Mouse (Mus musculus) splenic B cell, adult 2 months (primary cell): ENCODE data around the gene Atp5k.

Source experiments
- DNase-seq: peaks from one replicate; pipeline ENCODE4 v3.0.0-alpha.2; 2011; ENCODE audit warnings: low read depth, low spot score
- H3K27me3 ChIP-seq: 2 replicates; pipeline ENCODE4 v1.6.1; 2012; ENCODE audit warnings: mild to moderate bottlenecking, low read length, moderate library complexity, mixed read lengths; ENCODE audit not compliant: control insufficient read depth, poor library complexity, insufficient read depth, severe bottlenecking
- H3K36me3 ChIP-seq: 2 replicates; pipeline ENCODE4 v1.6.1; 2012; ENCODE audit warnings: mild to moderate bottlenecking, low read length, moderate library complexity, mixed read lengths; ENCODE audit not compliant: control insufficient read depth, poor library complexity, insufficient read depth, severe bottlenecking

Atp5k gene

GRCm38 (mm10) chr5:108433804-108434587 is at the start of gene Atp5k:
TSS of gene Atp5k (minus strand) at chr5:108434448.
- Histone ChIP-seq H3K27me3 (no peaks in the 10 kb centered on the region), H3K36me3 (no peaks in the 10 kb centered on the region; the same call in 1 of the 2 replicates)
- DNase-seq: peak; percentile 96

DNA sequence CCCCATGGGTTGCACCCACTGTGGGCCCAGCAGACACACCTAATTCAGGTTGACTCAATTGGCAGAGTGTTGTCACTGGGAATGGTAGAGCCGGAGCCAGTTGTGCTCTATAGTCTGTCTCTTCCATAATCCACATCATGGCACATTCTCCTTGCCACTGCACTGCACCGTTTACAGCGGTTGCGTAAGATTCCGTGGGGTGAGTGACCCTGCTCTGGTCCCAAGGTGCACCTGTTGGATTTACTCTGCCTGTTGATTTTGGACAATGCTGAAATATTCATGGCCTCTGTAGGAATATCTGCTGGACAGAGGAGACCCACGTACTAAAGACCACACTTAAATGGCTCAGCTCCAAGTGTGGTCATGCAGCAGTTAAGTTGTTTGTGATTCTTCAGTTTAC is 48.8 kb upstream of the Atp5k start:
- Histone ChIP-seq H3K36me3 (no peaks in the 10 kb centered on the region), H3K27me3 (no peaks in the 10 kb centered on the region)
- no peak for DNase-seq

DNA sequence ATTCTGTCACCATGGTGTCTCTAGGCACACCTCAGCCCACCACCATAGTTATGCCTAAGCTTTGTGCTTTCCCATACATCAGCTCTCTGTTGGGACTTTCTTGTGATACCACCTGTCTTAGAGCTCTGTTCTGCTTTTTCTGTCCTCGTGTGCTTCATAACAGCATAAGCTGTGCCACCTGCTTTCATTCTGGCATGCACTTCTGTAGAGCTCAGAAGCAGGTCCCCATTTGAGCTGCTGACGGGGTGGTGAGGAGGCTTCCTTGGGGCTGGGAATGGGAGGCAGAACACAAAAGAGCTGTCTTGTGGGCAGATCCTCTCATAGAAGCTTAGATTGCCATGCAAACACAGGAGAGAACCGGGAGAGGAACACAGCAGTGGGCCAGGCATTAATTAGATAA is 41.7 kb upstream of the Atp5k start:
- no peaks in the 10 kb centered on the region for H3K27me3 ChIP-seq
- no peak for DNase-seq
- peaks cover 4% of the 10 kb centered on the region for H3K36me3 ChIP-seq

DNA sequence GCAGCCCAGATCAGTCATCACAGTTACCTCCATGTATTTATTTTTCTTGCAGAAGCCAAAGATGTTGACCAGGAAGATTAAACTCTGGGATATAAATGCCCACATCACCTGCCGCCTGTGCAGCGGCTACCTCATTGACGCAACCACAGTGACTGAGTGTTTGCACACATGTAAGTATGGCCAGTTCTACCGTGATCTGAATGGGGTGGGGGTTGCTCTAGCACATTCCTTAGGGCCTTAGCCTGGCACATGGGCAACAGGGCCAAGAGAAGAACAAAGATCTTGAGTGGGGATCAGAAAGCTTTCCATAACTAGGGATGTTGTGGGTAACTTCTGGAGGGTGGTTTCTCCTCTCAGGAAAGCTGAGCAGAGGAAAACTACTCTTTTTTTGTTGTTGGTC is 39.5 kb upstream of the Atp5k start:
- DNase-seq: no peak
- no peaks in the 10 kb centered on the region for H3K27me3 ChIP-seq
- H3K36me3 ChIP-seq: peaks cover 4% of the 10 kb centered on the region

- DNase-seq: no peak
- peaks cover 1% of the 10 kb centered on the region; the same call in 1 of the 2 replicates for H3K36me3 ChIP-seq
- H3K27me3 ChIP-seq: no peaks in the 10 kb centered on the region
These were observed 35.4 kb upstream of the Atp5k start for GRCm38 (mm10) chr5:108469617-108470016.

DNA sequence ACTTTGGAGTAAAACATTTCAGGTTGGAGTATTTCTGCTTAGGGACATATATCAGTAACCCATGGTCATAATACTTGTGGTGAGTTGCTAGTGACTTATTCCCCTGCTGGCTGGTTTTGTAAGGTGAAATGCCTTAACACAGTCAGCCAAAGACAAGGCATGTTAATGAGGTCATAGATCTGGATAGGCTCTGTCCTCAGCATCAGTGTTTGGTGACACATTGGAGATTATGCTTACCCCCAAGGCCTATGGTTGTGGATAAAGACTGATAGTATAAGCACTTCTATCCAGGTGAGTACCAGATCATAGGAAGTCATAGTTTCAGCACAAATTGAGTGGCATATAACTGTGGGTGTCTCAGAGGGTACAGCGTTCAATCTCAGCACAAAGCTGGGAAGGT is 32.4 kb upstream of the Atp5k start:
- no peaks in the 10 kb centered on the region for H3K36me3 ChIP-seq
- H3K27me3 ChIP-seq: no peaks in the 10 kb centered on the region
- DNase-seq: no peak

- Histone ChIP-seq H3K36me3 (no peaks in the 10 kb centered on the region), H3K27me3 (no peaks in the 10 kb centered on the region)
- no peak for DNase-seq
These were observed 31.1 kb upstream of the Atp5k start for GRCm38 (mm10) chr5:108465131-108465891.

GRCm38 (mm10) chr5:108462446-108462845 is 28.2 kb upstream of the Atp5k start:
- Histone ChIP-seq H3K27me3 (no peaks in the 10 kb centered on the region), H3K36me3 (no peaks in the 10 kb centered on the region)
- no peak for DNase-seq

DNA sequence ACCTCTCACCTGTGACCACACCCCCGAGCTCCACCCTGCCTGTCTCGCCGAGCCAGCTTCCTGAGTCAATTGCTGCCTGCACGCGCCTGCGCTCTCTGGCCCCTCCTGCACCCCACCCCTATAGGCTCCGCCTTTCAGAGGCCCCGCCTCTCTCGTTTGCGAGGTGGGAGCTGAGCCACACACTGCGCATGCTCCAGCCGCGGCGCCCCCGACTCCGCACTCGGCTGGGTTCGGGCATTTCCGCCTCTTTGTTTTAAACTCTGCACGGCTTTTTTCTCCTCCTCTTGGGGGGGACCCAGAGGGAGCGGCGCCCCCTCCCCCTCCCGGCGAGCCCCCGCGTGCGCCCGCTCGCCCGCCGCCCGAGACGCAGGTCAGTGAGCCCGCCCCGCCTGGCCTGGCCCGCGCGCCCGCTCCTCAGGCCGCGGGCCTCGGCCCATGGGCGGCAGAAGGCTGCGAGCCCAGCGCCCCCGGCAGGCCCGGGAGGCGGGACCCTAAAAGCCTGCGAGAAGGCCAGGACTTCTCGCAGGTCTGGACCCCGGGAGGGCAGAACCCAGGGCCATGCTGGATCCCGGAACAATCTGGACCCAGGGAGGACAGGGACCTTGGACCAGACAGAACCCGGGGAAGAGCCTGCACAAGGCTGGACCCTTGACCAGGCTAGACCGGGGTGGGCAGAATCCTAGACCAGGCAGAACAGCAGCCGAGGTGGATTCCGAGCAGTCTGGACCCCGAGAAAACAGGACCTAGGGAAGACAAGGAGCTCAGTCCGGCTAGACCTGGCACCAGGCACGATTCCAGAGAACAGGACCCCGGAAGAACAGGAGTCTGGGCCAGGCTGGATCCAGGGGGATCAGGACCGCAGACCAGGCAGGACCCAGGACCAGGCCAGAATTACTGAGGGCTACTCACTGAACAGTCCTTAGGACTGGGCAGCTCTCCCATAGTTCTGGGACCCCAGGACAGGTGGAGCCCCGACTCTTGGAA is 27.1 kb upstream of the Atp5k start, which contains the start of gene Pcgf3:
TSS of gene Pcgf3 (plus strand) at position 151 of the 984 bp plus-strand sequence.
- no peaks in the 10 kb centered on the region for H3K27me3 ChIP-seq
- peak; percentile 98 for DNase-seq
- no peaks in the 10 kb centered on the region for H3K36me3 ChIP-seq

DNA sequence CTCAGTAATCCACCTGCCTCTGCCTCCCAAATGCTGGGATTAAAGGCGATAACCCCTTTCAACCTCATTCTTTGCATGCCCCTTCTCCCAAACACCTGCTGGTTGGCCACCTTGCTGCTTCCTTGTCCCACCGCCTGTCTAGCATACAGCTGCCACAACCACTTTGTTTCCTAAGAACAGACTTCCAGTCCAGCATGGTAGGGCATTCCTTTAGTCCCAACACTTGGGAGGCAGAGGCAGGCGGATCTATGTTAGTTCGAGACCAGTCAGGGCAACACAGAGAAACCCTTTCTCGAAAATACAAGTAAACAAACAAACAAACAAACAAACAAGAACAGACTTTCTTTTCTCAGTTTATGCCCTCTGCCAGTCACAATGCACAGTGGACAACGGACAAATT is 26.2 kb upstream of the Atp5k start:
- no peaks in the 10 kb centered on the region for H3K27me3 ChIP-seq
- no peak for DNase-seq

DNA sequence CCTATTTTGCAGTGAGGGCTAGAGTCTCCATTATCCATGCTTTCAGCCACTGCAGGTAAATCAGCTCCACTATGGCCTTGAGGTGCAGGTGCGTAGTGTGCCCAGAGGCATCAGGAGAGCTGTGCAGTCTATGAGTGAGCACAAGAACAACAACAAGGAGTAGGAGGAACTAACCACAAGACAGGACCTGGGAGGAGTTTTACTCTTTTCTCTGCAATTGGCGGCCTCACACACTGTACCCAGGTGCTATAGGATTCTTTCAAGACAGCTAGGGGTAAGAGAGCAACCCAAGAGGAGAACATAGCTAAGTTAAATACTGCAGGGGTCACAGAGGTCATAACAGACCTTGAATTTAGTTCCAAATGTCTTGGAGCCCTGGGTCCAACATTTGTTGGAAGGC is 24.5 kb upstream of the Atp5k start:
- no peak for DNase-seq

More for the DNA sequence above, 26.2 kb upstream of the Atp5k start:
- no peaks in the 10 kb centered on the region for H3K36me3 ChIP-seq

DNA sequence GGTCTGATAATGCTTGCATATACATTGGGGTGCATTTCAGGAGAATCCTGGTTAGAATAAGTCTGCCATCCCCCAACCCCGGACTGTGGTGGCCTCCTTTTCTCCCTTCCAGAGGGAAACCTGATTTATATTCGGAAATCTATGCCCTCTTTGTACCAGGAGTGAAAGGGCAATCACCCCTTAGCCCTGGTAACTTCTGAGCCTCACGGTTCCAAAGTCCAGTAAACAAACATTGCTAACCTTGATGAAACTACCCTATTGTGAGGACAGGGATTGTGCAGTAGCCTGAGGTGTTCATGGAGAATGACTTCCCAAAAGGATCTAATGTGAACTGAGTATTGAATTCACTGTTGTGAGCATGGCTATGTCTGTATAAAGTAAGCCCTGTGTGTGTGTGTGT is 19.8 kb upstream of the Atp5k start:
- Histone ChIP-seq H3K36me3 (no peaks in the 10 kb centered on the region), H3K27me3 (no peaks in the 10 kb centered on the region)
- DNase-seq: no peak

More for the DNA sequence above, 24.5 kb upstream of the Atp5k start:
- Histone ChIP-seq H3K36me3 (no peaks in the 10 kb centered on the region), H3K27me3 (no peaks in the 10 kb centered on the region)

DNA sequence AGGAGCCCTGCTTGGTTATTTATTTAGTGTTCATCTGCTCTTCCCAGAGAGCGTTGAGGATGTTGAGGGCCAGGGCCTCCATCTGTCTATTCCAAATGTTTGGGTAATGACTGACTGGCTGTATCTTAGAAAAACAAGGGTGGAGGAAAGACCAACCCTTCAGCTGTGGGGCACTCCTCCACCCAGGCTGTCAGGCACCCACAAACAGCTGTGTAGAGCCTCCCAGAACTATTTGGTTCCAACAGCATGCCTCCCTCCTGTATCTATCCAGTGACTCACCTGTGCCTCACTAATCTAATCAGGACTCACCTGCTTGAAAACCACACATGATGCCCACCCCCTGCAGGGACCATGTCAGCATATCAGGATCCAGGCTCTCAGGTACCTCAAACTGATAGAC is 18.2 kb upstream of the Atp5k start:
- Histone ChIP-seq H3K36me3 (no peaks in the 10 kb centered on the region), H3K27me3 (no peaks in the 10 kb centered on the region)
- no peak for DNase-seq

DNA sequence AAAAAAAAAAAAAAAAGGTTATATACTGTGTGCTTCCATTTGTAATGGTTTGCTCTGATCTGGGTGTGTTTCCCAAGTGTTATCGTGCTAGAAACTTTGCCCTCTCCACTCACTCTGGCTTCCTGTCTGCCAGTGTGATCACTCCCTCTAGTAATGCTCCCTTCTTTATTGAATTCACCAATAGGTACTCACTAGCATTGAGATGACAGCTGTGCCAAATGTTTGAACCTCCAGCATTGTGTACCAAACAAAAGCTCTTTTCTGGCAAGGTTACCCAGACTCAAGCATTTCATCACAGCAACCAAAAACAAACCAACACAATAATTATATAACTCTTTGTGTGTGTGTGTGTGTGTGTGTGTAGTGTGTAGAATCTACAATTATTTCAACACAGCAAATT is 17.4 kb upstream of the Atp5k start:
- Histone ChIP-seq H3K36me3 (no peaks in the 10 kb centered on the region), H3K27me3 (no peaks in the 10 kb centered on the region)
- no peak for DNase-seq
